In genomic region chr1:160298893-160299292, GRCm38 (mm10) we compare ENCODE assay signal across 14 mouse cellular contexts.
"Had no signal": no experiment of that assay in that cellular context is flagged by ENCODE, and none has a peak within 500 bp of the region (broad histone marks: within the 10 kb centered on the region; RNA-seq: fewer than 3 reads in every experiment).

No protein-coding gene starts in this region.

- ATAC-seq: intestine, embryonic 16.5 days; midbrain, embryonic 16.5 days had no signal

- H3K9me3 ChIP-seq: kidney, embryonic 15.5 days; limb, embryonic 13.5 days; midbrain, embryonic 10.5 days; neural tube, embryonic 13.5 days; stomach, embryonic 15.5 days had no signal

- DNase-seq: kidney, adult 2 months; kidney, postnatal 14 days; lung, adult 18-20 months; right cerebral cortex, postnatal 14 days; thymus, adult 2 months; thymus, postnatal 25 days had no signal

- H3K27me3 ChIP-seq: kidney, embryonic 15.5 days; limb, embryonic 13.5 days; neural tube, embryonic 13.5 days; stomach, embryonic 15.5 days had no signal

- H3K36me3 ChIP-seq: kidney, embryonic 15.5 days; limb, embryonic 13.5 days; midbrain, embryonic 10.5 days; neural tube, embryonic 13.5 days; stomach, embryonic 15.5 days had no signal

- H3K9ac ChIP-seq: kidney, embryonic 15.5 days; limb, embryonic 13.5 days; neural tube, embryonic 13.5 days; stomach, embryonic 15.5 days had no signal

- H3K27ac ChIP-seq: kidney, embryonic 15.5 days; left cerebral cortex, adult 2 months; limb, embryonic 13.5 days; midbrain, embryonic 10.5 days; neural tube, embryonic 13.5 days; stomach, embryonic 15.5 days had no signal

- H3K4me2 ChIP-seq: kidney, embryonic 15.5 days; limb, embryonic 13.5 days; neural tube, embryonic 13.5 days; stomach, embryonic 15.5 days had no signal

- H3K4me1 ChIP-seq: kidney, embryonic 15.5 days; limb, embryonic 13.5 days; neural tube, embryonic 13.5 days; stomach, embryonic 15.5 days had no signal

- H3K4me3 ChIP-seq: kidney, embryonic 15.5 days; left cerebral cortex, adult 2 months; limb, embryonic 13.5 days; midbrain, embryonic 10.5 days; neural tube, embryonic 13.5 days; stomach, embryonic 15.5 days had no signal
